Mouse (Mus musculus) thymus, adult 2 months (tissue): ENCODE data around the gene Prdx5. TPM values are rescaled to one million over a fixed set of nuclear protein-coding genes. Genes with fewer than 3 reads are reported as not detected.

Experiments used
- DNase-seq: peaks from one replicate; pipeline ENCODE4 v3.0.0; 2021
- H3K27ac ChIP-seq: fragments of 200-500 bp; 2 replicates; pipeline ENCODE4 v1.5.1; 2012; ENCODE audit warnings: low read length, control low read depth; ENCODE audit not compliant: control insufficient read depth, insufficient read depth
- H3K27me3 ChIP-seq: fragments of 200-500 bp; 2 replicates; pipeline ENCODE4 v1.6.1; 2012; ENCODE audit warnings: mild to moderate bottlenecking, low read length, moderate library complexity, mixed read lengths; ENCODE audit not compliant: control insufficient read depth, insufficient read depth
- H3K36me3 ChIP-seq: fragments of 200-500 bp; 2 replicates; pipeline ENCODE4 v1.6.1; 2012; ENCODE audit warnings: mild to moderate bottlenecking, low read length, moderate library complexity; ENCODE audit not compliant: control insufficient read depth, insufficient read depth
- H3K4me1 ChIP-seq: fragments of 200-500 bp; replicated peaks from 2 replicates; pipeline ENCODE4 v1.6.1; 2012; ENCODE audit warnings: low read length; ENCODE audit not compliant: control insufficient read depth, insufficient read depth
- H3K4me3 ChIP-seq: fragments of 200-500 bp; 2 replicates; pipeline ENCODE4 v1.5.1; 2012; ENCODE audit warnings: mild to moderate bottlenecking, low read length, control low read depth, moderate library complexity; ENCODE audit not compliant: control insufficient read depth, insufficient read depth
- CTCF ChIP-seq: fragments of 200-500 bp; IDR thresholded peaks from 2 replicates; pipeline ENCODE4 v1.5.1; 2012; ENCODE audit warnings: mild to moderate bottlenecking, control low read depth, low read length, moderate library complexity, borderline replicate concordance; ENCODE audit not compliant: control insufficient read depth, poor library complexity, insufficient read depth; ENCODE audit errors: extremely low read depth
- POLR2A ChIP-seq: fragments of 200-500 bp; IDR thresholded peaks from 2 replicates; pipeline ENCODE4 v1.6.1; 2012; ENCODE audit warnings: mild to moderate bottlenecking, low read length, control low read depth, moderate library complexity; ENCODE audit not compliant: control insufficient read depth, poor library complexity, insufficient read depth; ENCODE audit errors: extremely low read depth
- WGBS: fragments of 180-500 bp; shearing (Covaris S2); methylation state at CpG from one replicate; pipeline ENCODE4 v1.1.7; 2018; 5-methylcytosine and 5-hydroxymethylcytosine counted together
- polyA plus RNA-seq: library from polyadenylated mRNA; depleted of rRNA; stranded (reverse); fragments of >200 nt; gene quantifications from 2 replicates; pipeline ENCODE4 v1.2.3, GENCODE M21; 2012

The Prdx5 gene
- polyA plus RNA-seq, 1 experiment = 133 TPM

DNA sequence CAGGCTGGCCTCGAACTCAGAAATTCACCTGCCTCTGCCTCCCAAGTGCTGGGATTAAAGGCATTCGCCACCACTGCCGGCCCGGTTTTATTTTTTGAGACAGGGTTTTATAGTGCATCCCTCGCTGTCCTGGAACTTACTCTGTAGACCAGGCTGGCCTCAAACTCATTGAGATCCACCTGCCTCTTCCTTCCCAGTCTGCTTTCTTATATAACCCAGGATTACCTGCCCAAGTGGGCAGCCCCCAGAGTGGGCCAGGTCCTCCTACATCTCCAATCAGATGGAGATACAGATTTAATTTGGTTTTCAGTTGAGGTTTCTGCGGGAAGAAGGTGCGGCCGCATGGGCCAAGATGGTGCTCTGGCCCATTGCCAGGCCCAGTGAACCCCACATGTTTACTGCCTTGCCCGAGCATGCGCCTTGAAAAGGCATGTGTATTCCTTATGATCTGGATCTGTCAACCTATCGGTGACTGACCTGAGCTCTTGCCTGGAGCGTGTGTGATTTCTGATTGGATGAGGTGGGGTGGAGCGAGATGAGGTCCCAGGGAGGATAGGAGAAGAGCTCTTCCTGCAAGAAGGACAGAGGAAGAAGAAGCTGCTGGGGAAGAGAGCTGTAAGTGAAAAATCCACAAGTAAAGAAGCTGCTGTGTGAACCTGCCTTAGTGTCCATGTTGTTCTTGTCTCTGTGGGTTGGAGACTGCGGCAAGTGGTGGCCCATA, 16.0 kb downstream of the Prdx5 start:
- TF ChIP-seq CTCF (no peak), POLR2A (no peak)
- no peaks in the 10 kb centered on the region for H3K27me3 ChIP-seq
- H3K27ac ChIP-seq = no peak overlapping the region
- H3K36me3 ChIP-seq = no peaks in the 10 kb centered on the region
- DNase-seq = no peak
- WGBS = 96% methylated on average over 14 of the region's 14 CpGs
- no peak overlapping the region for H3K4me3 ChIP-seq
- peaks cover 4% of the 10 kb centered on the region; the same call in 1 of the 2 replicates for H3K4me1 ChIP-seq

DNA sequence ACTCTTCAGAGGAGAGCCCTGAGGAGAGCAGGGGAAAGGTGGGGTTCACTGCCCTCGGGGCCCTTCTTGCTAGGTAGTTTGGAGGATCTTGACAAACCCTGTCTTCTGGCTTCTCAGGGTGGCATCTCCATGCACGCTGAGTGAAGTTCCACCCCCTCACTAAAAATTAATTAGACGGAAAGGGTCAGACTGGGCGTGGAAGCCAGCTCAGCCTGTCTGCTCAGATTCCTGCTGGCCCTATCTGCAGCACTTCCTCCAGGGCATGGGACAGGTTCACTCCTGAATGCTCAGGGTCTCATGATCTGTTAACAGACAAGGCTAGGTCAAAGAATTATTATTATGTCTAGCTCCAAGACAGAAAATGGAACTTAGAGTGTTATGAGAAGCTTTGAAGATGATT, 17.4 kb downstream of the Prdx5 start:
- no peaks in the 10 kb centered on the region for H3K27me3 ChIP-seq
- WGBS = 88% methylated on average over 4 of the region's 4 CpGs
- peaks cover 4% of the 10 kb centered on the region; the same call in 1 of the 2 replicates for H3K4me1 ChIP-seq
- H3K4me3 ChIP-seq = no peak overlapping the region
- TF ChIP-seq POLR2A (no peak), CTCF (no peak)
- no peaks in the 10 kb centered on the region for H3K36me3 ChIP-seq
- no peak overlapping the region for H3K27ac ChIP-seq
- no peak for DNase-seq

DNA sequence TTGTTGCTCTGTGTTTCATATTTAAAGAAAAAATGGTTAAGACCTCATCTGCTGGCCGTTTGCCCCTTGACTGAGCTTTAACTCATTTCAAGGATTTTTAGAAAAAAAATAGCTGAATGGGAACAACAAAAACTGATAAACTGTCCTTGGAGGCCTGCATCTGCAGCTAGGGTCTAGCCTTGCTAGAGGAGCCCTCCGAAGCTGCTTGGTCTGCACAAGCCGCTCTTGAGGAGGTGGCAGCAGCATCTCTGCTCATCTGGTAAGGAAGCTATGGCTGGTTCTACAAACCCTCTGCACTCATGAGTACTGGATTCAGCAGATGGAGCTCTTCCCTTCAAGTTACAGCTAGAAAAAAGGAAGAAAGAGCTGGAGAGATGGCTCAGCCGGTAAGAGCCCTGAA, 31.9 kb downstream of the Prdx5 start:
- no peak for DNase-seq
- no peak overlapping the region for H3K4me3 ChIP-seq
- H3K27me3 ChIP-seq = no peaks in the 10 kb centered on the region
- TF ChIP-seq CTCF (no peak), POLR2A (no peak)
- no peaks in the 10 kb centered on the region for H3K4me1 ChIP-seq
- no peaks in the 10 kb centered on the region for H3K36me3 ChIP-seq
- H3K27ac ChIP-seq = no peak overlapping the region
- 93% methylated on average over 4 of the region's 4 CpGs for WGBS

DNA sequence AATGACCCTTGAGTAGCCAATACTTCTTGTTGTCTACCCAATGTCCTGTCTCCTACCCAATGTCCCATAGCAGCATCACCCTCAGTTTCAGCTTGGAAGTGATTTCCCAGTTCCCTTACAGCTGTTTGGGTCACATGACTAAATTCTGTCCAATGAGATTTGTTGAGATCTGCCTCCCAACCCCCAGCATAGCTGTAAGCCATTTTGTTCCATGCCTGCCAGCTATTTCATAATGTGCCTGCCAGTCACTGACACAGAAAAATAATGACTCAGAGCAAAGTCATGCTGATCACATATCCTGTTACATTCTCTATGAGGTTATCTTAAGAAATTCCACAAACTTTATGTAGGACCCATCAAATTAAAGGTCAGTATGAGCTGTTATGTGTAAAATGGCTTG, 33.1 kb downstream of the Prdx5 start:
- H3K4me1 ChIP-seq = peaks cover 9% of the 10 kb centered on the region
- H3K27me3 ChIP-seq = no peaks in the 10 kb centered on the region
- TF ChIP-seq POLR2A (no peak), CTCF (no peak)
- no peak for DNase-seq
- H3K27ac ChIP-seq = no peak overlapping the region
- no peak overlapping the region for H3K4me3 ChIP-seq
- H3K36me3 ChIP-seq = no peaks in the 10 kb centered on the region

DNA sequence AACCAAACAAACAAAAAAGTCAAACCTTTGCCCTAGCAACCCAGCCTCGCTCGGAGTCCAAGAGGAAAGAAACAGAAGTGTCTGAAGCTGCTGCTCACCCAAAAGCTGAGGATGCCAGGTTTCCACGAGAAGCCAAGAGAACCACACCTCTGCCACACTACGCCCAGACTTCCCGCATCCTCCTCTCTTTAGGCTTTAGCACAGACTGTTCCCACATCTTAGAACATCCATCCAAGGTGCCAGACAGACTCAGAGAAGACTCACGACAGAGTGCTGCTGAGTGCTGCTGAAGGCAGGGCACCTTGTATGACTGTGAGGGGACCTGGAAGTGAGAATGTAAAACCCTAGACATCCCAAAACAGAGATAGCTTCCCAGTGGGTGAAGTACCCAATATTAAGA, 34.1 kb downstream of the Prdx5 start:
- H3K4me1 ChIP-seq = peaks cover 17% of the 10 kb centered on the region
- no peaks in the 10 kb centered on the region for H3K27me3 ChIP-seq
- H3K36me3 ChIP-seq = no peaks in the 10 kb centered on the region
- no peak overlapping the region for H3K27ac ChIP-seq
- WGBS = 89% methylated on average over 6 of the region's 6 CpGs
- no peak for TF ChIP-seq CTCF
- H3K4me3 ChIP-seq = no peak overlapping the region
- no peak for DNase-seq

DNA sequence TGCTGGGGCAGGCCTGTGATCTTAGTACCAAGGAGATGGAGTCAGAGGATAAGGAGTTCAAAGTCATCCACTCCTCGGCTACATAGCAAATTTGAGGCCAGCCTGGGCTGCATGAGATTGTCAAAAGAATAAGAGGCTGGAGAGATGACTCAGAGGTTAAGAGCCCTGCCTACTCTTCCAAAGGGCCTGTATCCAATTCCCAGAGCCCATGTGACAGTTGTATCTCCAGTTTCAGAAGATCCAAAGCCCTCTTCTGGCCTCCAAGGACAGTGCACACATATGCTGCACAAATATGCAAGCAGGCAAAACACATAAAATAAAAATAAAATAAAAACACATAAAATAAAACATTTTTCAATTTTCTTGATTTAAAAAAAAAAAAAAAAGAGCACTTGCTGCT, 35.6 kb downstream of the Prdx5 start:
- Histone ChIP-seq H3K4me1 (peaks cover 17% of the 10 kb centered on the region), H3K36me3 (no peaks in the 10 kb centered on the region), H3K27ac (no peak overlapping the region), H3K4me3 (no peak overlapping the region), H3K27me3 (no peaks in the 10 kb centered on the region)
- no peak for TF ChIP-seq POLR2A
- TF ChIP-seq CTCF = no peak
- 88% methylated on average over 1 of the region's 1 CpGs for WGBS
- no peak for DNase-seq

DNA sequence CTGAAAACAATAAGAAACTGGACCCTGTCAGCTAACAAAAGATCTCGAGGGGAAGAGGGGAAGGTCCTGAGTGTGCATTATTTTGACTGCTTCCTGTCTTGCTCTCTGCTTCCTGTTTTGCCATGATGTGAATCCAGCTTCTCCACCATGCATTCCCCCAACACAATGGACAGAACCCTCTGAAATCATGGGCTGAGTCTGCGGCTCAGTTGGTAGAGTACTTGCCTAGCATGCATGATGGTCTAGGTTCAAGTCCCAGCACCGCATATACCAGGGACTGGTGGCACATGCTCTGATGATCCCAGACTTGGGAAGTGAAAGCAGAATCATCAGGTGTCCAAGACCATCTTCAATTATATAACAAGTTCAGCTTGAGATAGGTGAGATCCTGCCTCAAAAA, 37.2 kb downstream of the Prdx5 start:
- Histone ChIP-seq H3K4me1 (peaks cover 19% of the 10 kb centered on the region), H3K27ac (no peak overlapping the region), H3K4me3 (no peak overlapping the region), H3K36me3 (no peaks in the 10 kb centered on the region), H3K27me3 (no peaks in the 10 kb centered on the region)
- TF ChIP-seq POLR2A (no peak), CTCF (no peak)
- WGBS = 65% methylated on average over 3 of the region's 3 CpGs
- no peak for DNase-seq
